Mouse (Mus musculus) forebrain, embryonic 16.5 days (tissue): ENCODE results near the gene Arl5a. TPM values are rescaled to one million over a fixed set of nuclear protein-coding genes. Genes with fewer than 3 reads are reported as not detected.

Source experiments
- ATAC-seq: fragments of 200-750 bp; cut with Nextera tagmentation; 2 replicates; pipeline ENCODE4 v1.8.0; 2017; ENCODE audit warnings: mild to moderate bottlenecking, moderate library complexity
- H3K27ac ChIP-seq: fragments of 300-500 bp; sonication (generic); 2 replicates; pipeline ENCODE4 v1.5.1; 2014; ENCODE audit warnings: low read length, control low read depth
- H3K27me3 ChIP-seq: fragments of 300-500 bp; sonication (generic); replicated peaks from 2 replicates; pipeline ENCODE4 v1.6.1; 2014; ENCODE audit warnings: low read length; ENCODE audit not compliant: control insufficient read depth, insufficient read depth
- H3K36me3 ChIP-seq: fragments of 300-500 bp; sonication (generic); 2 replicates; pipeline ENCODE4 v1.6.1; 2014; ENCODE audit not compliant: control insufficient read depth, insufficient read depth
- H3K4me1 ChIP-seq: fragments of 300-500 bp; sonication (generic); replicated peaks from 2 replicates; pipeline ENCODE4 v1.6.1; 2014; ENCODE audit warnings: low read length; ENCODE audit not compliant: control insufficient read depth, insufficient read depth
- H3K4me2 ChIP-seq: fragments of 300-500 bp; sonication (generic); 2 replicates; pipeline ENCODE4 v1.6.1; 2014; ENCODE audit warnings: mild to moderate bottlenecking, low read length, control low read depth
- H3K4me3 ChIP-seq: fragments of 300-500 bp; sonication (generic); replicated peaks from 2 replicates; pipeline ENCODE4 v1.5.1; 2014; ENCODE audit warnings: mild to moderate bottlenecking, low read length, control low read depth
- H3K9ac ChIP-seq: fragments of 300-500 bp; sonication (generic); replicated peaks from 2 replicates; pipeline ENCODE4 v1.6.1; 2014; ENCODE audit warnings: low read depth, low read length, control low read depth
- H3K9me3 ChIP-seq: fragments of 300-500 bp; sonication (generic); 2 replicates; pipeline ENCODE4 v1.6.1; 2016; ENCODE audit warnings: low read length; ENCODE audit not compliant: control insufficient read depth
- WGBS: fragments of 180-500 bp; shearing (Covaris S2); extraction: QIAGEN DNeasy Blood & Tissue Kit; methylation state at CpG from one replicate; pipeline ENCODE4 v1.1.7; 2014; 5-methylcytosine and 5-hydroxymethylcytosine counted together
- polyA plus RNA-seq: library from polyadenylated mRNA; unstranded; fragments of >200 nt; fragmentation: Nextera tagmentation; extraction: Ambion mirVana; gene quantifications from 2 replicates; pipeline ENCODE4 v1.2.1, GENCODE M21; 2015

Gene Arl5a
- 50.6 and 56.9 TPM in 2 replicates for polyA plus RNA-seq

GRCm38 (mm10) chr2:52424747-52425522, at the start of gene Arl5a:
Gene Arl5a (minus strand): TSS chr2:52424901.
- no peaks in the 10 kb centered on the region for H3K36me3 ChIP-seq
- peak within 1 kb of the TSS; percentile 71 for H3K4me2 ChIP-seq
- H3K9ac ChIP-seq, result peak within 1 kb of the TSS; percentile 96
- H3K27ac ChIP-seq, result peak within 1 kb of the TSS; percentile 89
- H3K27me3 ChIP-seq, result no peaks in the 10 kb centered on the region
- WGBS, result under 1% methylated on average over 54 of the region's 57 CpGs
- H3K4me1 ChIP-seq, result peaks cover 20% of the 10 kb centered on the region
- peak within 1 kb of the TSS; percentile 58 for H3K4me3 ChIP-seq
- H3K9me3 ChIP-seq, result no peaks in the 10 kb centered on the region
- ATAC-seq, result peak; percentile 95

- Histone ChIP-seq H3K27me3 (no peaks in the 10 kb centered on the region), H3K27ac (no peak overlapping the region), H3K9ac (no peak overlapping the region), H3K36me3 (peaks cover 12% of the 10 kb centered on the region), H3K9me3 (no peaks in the 10 kb centered on the region), H3K4me1 (peaks cover 6% of the 10 kb centered on the region), H3K4me2 (no peak overlapping the region), H3K4me3 (no peak overlapping the region)
- 41% methylated on average over 4 of the region's 4 CpGs for WGBS
- ATAC-seq, result peak; percentile 72
Measured at GRCm38 (mm10) chr2:52471545-52472291, 47.0 kb upstream of the Arl5a start.

- no peaks in the 10 kb centered on the region for H3K27me3 ChIP-seq
- H3K36me3 ChIP-seq, result peaks cover 9% of the 10 kb centered on the region
- ATAC-seq, result no peak
- WGBS, result 87% methylated on average over 4 of the region's 4 CpGs
- H3K9me3 ChIP-seq, result no peaks in the 10 kb centered on the region
- H3K4me3 ChIP-seq, result no peak overlapping the region
- no peak overlapping the region for H3K9ac ChIP-seq
- no peak overlapping the region for H3K4me2 ChIP-seq
- H3K27ac ChIP-seq, result no peak overlapping the region
- peaks cover 6% of the 10 kb centered on the region for H3K4me1 ChIP-seq
Measured at GRCm38 (mm10) chr2:52470044-52470560, 45.4 kb upstream of the Arl5a start.

GRCm38 (mm10) chr2:52467629-52468028, 42.9 kb upstream of the Arl5a start:
- H3K4me3 ChIP-seq, result no peak overlapping the region
- WGBS, result 82% methylated on average over 6 of the region's 6 CpGs
- no peak for ATAC-seq

GRCm38 (mm10) chr2:52461206-52461967, 36.7 kb upstream of the Arl5a start:
- H3K4me2 ChIP-seq, result no peak overlapping the region
- no peaks in the 10 kb centered on the region for H3K36me3 ChIP-seq
- no peaks in the 10 kb centered on the region for H3K4me1 ChIP-seq
- no peak overlapping the region for H3K4me3 ChIP-seq
- no peak overlapping the region for H3K9ac ChIP-seq
- no peak overlapping the region for H3K27ac ChIP-seq
- peak; percentile 58; the same call in 1 of the 2 replicates for ATAC-seq
- no peaks in the 10 kb centered on the region for H3K9me3 ChIP-seq
- WGBS, result 81% methylated on average over 12 of the region's 12 CpGs
- no peaks in the 10 kb centered on the region for H3K27me3 ChIP-seq

More at GRCm38 (mm10) chr2:52467629-52468028, 42.9 kb upstream of the Arl5a start:
- no peak overlapping the region for H3K4me2 ChIP-seq
- peaks cover 6% of the 10 kb centered on the region for H3K4me1 ChIP-seq
- no peak overlapping the region for H3K27ac ChIP-seq
- H3K36me3 ChIP-seq, result no peaks in the 10 kb centered on the region
- H3K9me3 ChIP-seq, result no peaks in the 10 kb centered on the region
- no peak overlapping the region for H3K9ac ChIP-seq
- H3K27me3 ChIP-seq, result no peaks in the 10 kb centered on the region

GRCm38 (mm10) chr2:52455606-52456479, 31.1 kb upstream of the Arl5a start:
- no peak overlapping the region for H3K4me2 ChIP-seq
- H3K9me3 ChIP-seq, result no peaks in the 10 kb centered on the region
- 0 out of 2 replicates have a peak, but pooled peaks have one; percentile 18 for ATAC-seq
- WGBS, result 53% methylated on average over 7 of the region's 7 CpGs
- H3K27me3 ChIP-seq, result no peaks in the 10 kb centered on the region
- no peak overlapping the region for H3K4me3 ChIP-seq
- peaks cover 7% of the 10 kb centered on the region for H3K36me3 ChIP-seq
- H3K27ac ChIP-seq, result no peak overlapping the region
- H3K4me1 ChIP-seq, result no peaks in the 10 kb centered on the region; the same call in 1 of the 2 replicates
- H3K9ac ChIP-seq, result no peak overlapping the region

- H3K27me3 ChIP-seq, result no peaks in the 10 kb centered on the region
- H3K4me3 ChIP-seq, result no peak overlapping the region
- no peak overlapping the region for H3K27ac ChIP-seq
- 88% methylated on average over 8 of the region's 8 CpGs for WGBS
- no peak overlapping the region for H3K4me2 ChIP-seq
- no peak for ATAC-seq
- no peaks in the 10 kb centered on the region for H3K4me1 ChIP-seq
- H3K9ac ChIP-seq, result no peak overlapping the region
- H3K9me3 ChIP-seq, result no peaks in the 10 kb centered on the region
- H3K36me3 ChIP-seq, result peaks cover 10% of the 10 kb centered on the region
Measured at GRCm38 (mm10) chr2:52449818-52450217, 25.1 kb upstream of the Arl5a start.

GRCm38 (mm10) chr2:52448916-52449315, 24.2 kb upstream of the Arl5a start:
- Histone ChIP-seq H3K4me3 (no peak overlapping the region), H3K27ac (no peak overlapping the region), H3K27me3 (no peaks in the 10 kb centered on the region), H3K4me2 (no peak overlapping the region), H3K36me3 (peaks cover 10% of the 10 kb centered on the region), H3K9me3 (no peaks in the 10 kb centered on the region), H3K4me1 (no peaks in the 10 kb centered on the region), H3K9ac (no peak overlapping the region)
- no peak for ATAC-seq
- 86% methylated on average over 1 of the region's 1 CpGs for WGBS
